Mouse (Mus musculus) erythroblast, embryonic 14.5 days (primary cell): Measurements from ENCODE around the gene Slc37a1.

Source experiments
- GATA1 ChIP-seq: IDR thresholded peaks from 2 replicates; pipeline ENCODE4 v1.6.1; 2012; ENCODE audit warnings: low read length, inconsistent platforms, mixed read lengths
- TAL1 ChIP-seq: IDR thresholded peaks from 3 replicates; pipeline ENCODE4 v1.6.1; 2012; ENCODE audit warnings: low read length, inconsistent platforms, mixed read lengths

GRCm38 (mm10) chr17:31330622-31331021 is 44.0 kb downstream of the Slc37a1 start:
- TF ChIP-seq GATA1 (no peak), TAL1 (no peak)
